Mouse (Mus musculus): ENCODE data around the gene Gjd3. TPM values are rescaled to one million over a fixed set of nuclear protein-coding genes. Genes with fewer than 3 reads are reported as not detected.

Gjd3 gene
- total and polyA plus RNA-seq, 3 experiments: not detected

GRCm38 (mm10) chr11:98983551-98983950 lies 735 bp upstream of the Gjd3 start:
- Histone ChIP-seq H3K9me3 (replicated peaks; ENCODE audit: insufficient read depth, low read length) (no peaks in the 10 kb centered on the region), H3K9ac (ENCODE audit: control insufficient read depth, low read depth, low read length, poor library complexity, severe bottlenecking) (no peak overlapping the region), H3K27ac (ENCODE audit: control insufficient read depth, low read depth, low read length) (no peak overlapping the region), H3K36me3 (ENCODE audit: control insufficient read depth in 1 of 2, insufficient read depth in 2 of 2, low read length in 2 of 2) (peaks cover 0 to under 1% of the 10 kb centered on the region in 2 experiments; a peak in 1 of 4 replicates), H3K4me3 (ENCODE audit: control insufficient read depth in 1 of 2, insufficient read depth in 1 of 2, low read depth in 2 of 2, low read length in 2 of 2) (no peak overlapping the region), H3K79me2 (ENCODE audit: control insufficient read depth, insufficient read depth, low read length, poor library complexity) (no peaks in the 10 kb centered on the region), H3K4me1 (ENCODE audit: control insufficient read depth in 1 of 2, insufficient read depth in 2 of 2, low read length in 2 of 2) (no peaks in the 10 kb centered on the region), H3K27me3 (ENCODE audit: control insufficient read depth in 1 of 2, insufficient read depth in 2 of 2, low read length in 2 of 2) (no peaks in the 10 kb centered on the region)
- no peak for DNase-seq (ENCODE audit: low read depth, low spot score)
- no peak for TF ChIP-seq HCFC1 (IDR thresholded peaks at IDR 0.05; ENCODE audit: low read depth, low read length)
- TF ChIP-seq USF2 (IDR thresholded peaks at IDR 0.05; ENCODE audit: borderline replicate concordance in 1 of 2, insufficient read depth in 1 of 2, low read depth in 1 of 2, low read length in 2 of 2): no peak
- no peak for TF ChIP-seq ETS1 (IDR thresholded peaks at IDR 0.05; ENCODE audit: low read depth, low read length)
- no peak for TF ChIP-seq E2F4 (IDR thresholded peaks at IDR 0.05; ENCODE audit: borderline replicate concordance, low read depth, low read length)
- no peak for TF ChIP-seq POLR2AphosphoS2 (IDR thresholded peaks at IDR 0.05; ENCODE audit: low read length)
- TF ChIP-seq ZC3H11A (IDR thresholded peaks at IDR 0.05; ENCODE audit: low read depth, low read length): no peak
- no peak for TF ChIP-seq ZMIZ1 (IDR thresholded peaks at IDR 0.05; ENCODE audit: low read depth, low read length)
- TF ChIP-seq TBP (IDR thresholded peaks at IDR 0.05; ENCODE audit: low read depth, low read length): no peak
- TF ChIP-seq CTCF (IDR thresholded peaks at IDR 0.05 in 2 of 3, conservative IDR thresholded peaks at IDR 0.05 in 1 of 3; ENCODE audit: control insufficient read depth in 1 of 3, insufficient read depth in 1 of 3, low read depth in 2 of 3, low read length in 3 of 3, poor library complexity in 1 of 3, severe bottlenecking in 1 of 3): no peak
- TF ChIP-seq MAX (IDR thresholded peaks at IDR 0.05; ENCODE audit: low read length): no peak
- TF ChIP-seq NELFE (IDR thresholded peaks at IDR 0.05; ENCODE audit: low read depth, low read length): no peak

- Histone ChIP-seq H3K9me3 (replicated peaks; ENCODE audit: insufficient read depth, low read length) (no peaks in the 10 kb centered on the region), H3K9ac (ENCODE audit: control insufficient read depth, low read depth, low read length, poor library complexity, severe bottlenecking) (no peak overlapping the region), H3K27ac (ENCODE audit: control insufficient read depth, low read depth, low read length) (no peak overlapping the region), H3K79me2 (ENCODE audit: control insufficient read depth, insufficient read depth, low read length, poor library complexity) (no peaks in the 10 kb centered on the region), H3K4me3 (ENCODE audit: control insufficient read depth in 1 of 2, insufficient read depth in 1 of 2, low read depth in 2 of 2, low read length in 2 of 2) (no peak overlapping the region), H3K36me3 (ENCODE audit: control insufficient read depth in 1 of 2, insufficient read depth in 2 of 2, low read length in 2 of 2) (0 out of 4 replicates have a peak, but pooled peaks cover 0 to 3% of the 10 kb centered on the region in 2 experiments), H3K27me3 (ENCODE audit: control insufficient read depth in 1 of 2, insufficient read depth in 2 of 2, low read length in 2 of 2) (no peaks in the 10 kb centered on the region), H3K4me1 (ENCODE audit: control insufficient read depth in 1 of 2, insufficient read depth in 2 of 2, low read length in 2 of 2) (peaks cover 0 to 6% of the 10 kb centered on the region in 2 experiments; a peak in 3 of 4 replicates)
- no peak for TF ChIP-seq MYB (IDR thresholded peaks at IDR 0.05; ENCODE audit: low read depth, low read length)
- no peak for TF ChIP-seq KAT2A (conservative IDR thresholded peaks at IDR 0.05; ENCODE audit: low read depth, low read length)
- no peak for TF ChIP-seq RAD21 (IDR thresholded peaks at IDR 0.05; ENCODE audit: low read depth, low read length)
- TF ChIP-seq ETS1 (IDR thresholded peaks at IDR 0.05; ENCODE audit: low read depth, low read length): no peak
- TF ChIP-seq EP300 (IDR thresholded peaks at IDR 0.05; ENCODE audit: low read depth in 1 of 2, low read length in 2 of 2): no peak
- no peak for TF ChIP-seq UBTF (IDR thresholded peaks at IDR 0.05; ENCODE audit: borderline replicate concordance, insufficient read depth, low read depth, low read length)
- DNase-seq (ENCODE audit: low read depth, low spot score): no peak
Measured at GRCm38 (mm10) chr11:98981997-98982772, 631 bp downstream of the Gjd3 start.

Measured in MEL (cell line).